Mouse (Mus musculus) neural tube, embryonic 10.5 days (tissue): ENCODE measurements around the gene Slc4a2.

Experiments
- DNase-seq: peaks from one replicate; pipeline ENCODE4 v3.0.0-alpha.2; 2017; ENCODE audit warnings: low spot score; ENCODE audit errors: extremely low spot score

Slc4a2 gene

GRCm38 (mm10) chr5:24425421-24426036 lies 1.9 kb downstream of the Slc4a2 start:
- peak; percentile 75 for DNase-seq

GRCm38 (mm10) chr5:24426037-24426432 lies 2.4 kb downstream of the Slc4a2 start:
- DNase-seq: no peak

GRCm38 (mm10) chr5:24426556-24427284 lies 3.1 kb downstream of the Slc4a2 start:
- DNase-seq: no peak

- no peak for DNase-seq
Observed at GRCm38 (mm10) chr5:24427285-24427633, 3.6 kb downstream of the Slc4a2 start.

GRCm38 (mm10) chr5:24427981-24428402 lies 4.4 kb downstream of the Slc4a2 start:
- peak; percentile 47 for DNase-seq

GRCm38 (mm10) chr5:24428596-24428995 lies 5.0 kb downstream of the Slc4a2 start:
- DNase-seq: no peak

GRCm38 (mm10) chr5:24433993-24434392 lies 10.4 kb downstream of the Slc4a2 start:
- DNase-seq: no peak

- DNase-seq: no peak
Observed at GRCm38 (mm10) chr5:24441187-24441586, 17.6 kb downstream of the Slc4a2 start.

GRCm38 (mm10) chr5:24442029-24442428 lies 18.4 kb downstream of the Slc4a2 start:
- no peak for DNase-seq

GRCm38 (mm10) chr5:24443204-24443603 lies 19.6 kb downstream of the Slc4a2 start:
- DNase-seq: no peak

GRCm38 (mm10) chr5:24443927-24444326 lies 20.3 kb downstream of the Slc4a2 start:
- no peak for DNase-seq

GRCm38 (mm10) chr5:24444746-24445427 lies 21.2 kb downstream of the Slc4a2 start, which contains the start of gene Fastk:
Fastk (minus strand) TSS chr5:24445287.
- peak; percentile 93 for DNase-seq

- no peak for DNase-seq
Observed at GRCm38 (mm10) chr5:24445428-24446080, 21.9 kb downstream of the Slc4a2 start.

GRCm38 (mm10) chr5:24446630-24447029 lies 23.0 kb downstream of the Slc4a2 start:
- DNase-seq: no peak

- DNase-seq: peak; percentile 83
Observed at GRCm38 (mm10) chr5:24447624-24448298, 24.1 kb downstream of the Slc4a2 start, which contains the start of gene Tmub1. Tmub1 (minus strand) TSS chr5:24447854.

GRCm38 (mm10) chr5:24451264-24452029 lies 27.8 kb downstream of the Slc4a2 start:
- DNase-seq: peak; percentile 87

GRCm38 (mm10) chr5:24452030-24452690 lies 28.5 kb downstream of the Slc4a2 start, which contains the start of gene Agap3:
Agap3 (plus strand) TSS chr5:24452177.
- DNase-seq: peak; percentile 66

- DNase-seq: peak; percentile 46
Observed at GRCm38 (mm10) chr5:24452691-24453233, 29.1 kb downstream of the Slc4a2 start.

GRCm38 (mm10) chr5:24453283-24453984 lies 29.8 kb downstream of the Slc4a2 start:
- DNase-seq: no peak
